Mouse (Mus musculus) heart, postnatal 36 days (tissue): Measurements from ENCODE around the gene Carnmt1. TPM values are rescaled to one million over a fixed set of nuclear protein-coding genes. Genes with fewer than 3 reads are reported as not detected.

Experiments used
- DNase-seq, 2 experiments: peaks; one replicate each; pipeline ENCODE4 v3.0.0; 2021 to 2022
- intact Hi-C: fragments of 180-260 bp; cut with DNase I; formaldehyde crosslinking; loops from one replicate; pipeline ENCODE4 v1.15.1; 2025
- total RNA-seq, 2 experiments: library from RNA; stranded (reverse); gene quantifications; 2 replicates each; pipeline ENCODE4 v1.2.3; 2021

The Carnmt1 gene
- total RNA-seq, 2 experiments from 2014 or later = 32.2 to 35.5 TPM

DNA sequence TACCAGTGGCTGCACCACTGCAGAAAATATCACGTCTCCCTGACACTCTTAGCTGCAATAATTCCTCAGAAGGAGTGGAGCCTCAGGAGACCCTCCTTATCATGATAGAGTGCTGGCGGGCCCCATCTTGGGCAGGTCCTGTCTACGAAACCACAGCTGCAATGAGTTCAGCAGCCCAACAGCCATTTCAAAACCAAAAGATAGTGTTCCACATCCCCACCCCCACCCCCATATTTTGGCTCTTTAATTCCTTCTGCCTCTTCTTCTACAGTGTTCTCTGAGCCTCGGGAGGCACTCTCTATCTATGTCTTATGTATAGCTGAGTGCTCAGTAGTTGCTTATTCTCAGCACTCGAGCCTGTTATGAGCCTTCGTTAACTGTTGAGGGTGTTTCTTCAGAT, 20.1 kb upstream of the Carnmt1 start:
- intact Hi-C loops = no loop called here
- no peak for DNase-seq

- no peak for DNase-seq
- intact Hi-C loops = no loop called here
These were observed 18.0 kb upstream of the Carnmt1 start for GRCm38 (mm10) chr19:18652592-18652991.

DNA sequence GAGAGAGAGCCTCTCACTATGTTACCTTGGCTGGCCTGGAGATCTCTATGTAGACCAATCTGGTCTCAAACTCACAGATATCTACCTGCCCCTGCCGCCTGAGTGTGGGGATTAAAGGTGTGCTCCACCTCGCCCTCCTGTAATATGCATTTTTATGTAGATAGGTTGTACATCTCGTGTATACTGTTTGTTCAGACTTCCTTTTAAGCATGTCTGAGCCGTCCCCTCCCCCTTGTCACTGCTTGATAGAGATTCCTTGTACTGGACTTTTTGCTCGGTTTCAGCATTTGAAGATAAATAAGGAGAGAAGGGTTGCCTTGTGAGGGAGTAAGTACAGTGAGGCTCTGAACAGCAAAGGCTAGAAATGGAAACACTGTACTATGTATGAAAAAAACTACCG, 17.5 kb upstream of the Carnmt1 start:
- no peak for DNase-seq
- intact Hi-C loops = no loop called here

DNA sequence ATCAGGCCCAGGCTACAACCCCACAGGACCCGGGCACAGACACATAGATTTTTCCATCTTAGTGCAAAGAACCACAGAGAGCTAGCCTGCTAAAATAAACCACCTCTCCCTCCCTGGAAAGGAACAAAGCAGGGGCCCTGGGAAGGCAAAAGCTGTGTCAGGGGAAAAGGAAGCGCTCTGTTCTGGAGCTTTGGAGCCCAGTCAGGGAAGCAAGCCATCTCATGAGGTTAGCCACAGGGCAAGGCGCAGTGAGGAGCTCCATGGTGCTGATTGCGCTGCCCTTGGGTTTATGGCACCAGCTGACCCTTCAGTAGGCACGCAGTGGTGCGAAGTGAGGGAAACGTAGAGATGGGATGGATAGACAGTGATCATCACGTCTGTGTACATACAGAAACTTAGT, 16.2 kb upstream of the Carnmt1 start:
- no peak for DNase-seq
- intact Hi-C loops = no loop called here

GRCm38 (mm10) chr19:18654984-18655383, 15.6 kb upstream of the Carnmt1 start:
- intact Hi-C loops = no loop called here
- no peak for DNase-seq

DNA sequence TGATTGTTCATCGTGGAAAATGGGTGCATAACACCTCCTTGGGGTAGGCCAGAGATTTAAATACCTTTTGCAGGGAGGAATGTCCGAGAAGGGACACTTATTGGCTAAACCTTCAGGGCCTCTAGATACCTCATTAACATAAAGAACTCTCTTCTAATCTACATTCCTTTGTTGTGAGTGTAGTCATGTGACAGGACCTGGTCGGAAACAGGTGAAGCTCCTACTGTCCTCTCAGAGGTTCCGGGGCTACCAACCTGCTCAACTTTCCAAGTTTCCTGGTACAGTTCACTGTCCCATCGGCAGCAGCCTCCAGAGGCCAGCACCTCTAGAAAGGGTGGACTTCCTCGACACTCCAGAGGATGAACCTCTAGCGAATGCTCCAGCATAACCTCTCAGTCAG, 14.6 kb upstream of the Carnmt1 start:
- DNase-seq = no peak
- intact Hi-C loops = no loop called here

DNA sequence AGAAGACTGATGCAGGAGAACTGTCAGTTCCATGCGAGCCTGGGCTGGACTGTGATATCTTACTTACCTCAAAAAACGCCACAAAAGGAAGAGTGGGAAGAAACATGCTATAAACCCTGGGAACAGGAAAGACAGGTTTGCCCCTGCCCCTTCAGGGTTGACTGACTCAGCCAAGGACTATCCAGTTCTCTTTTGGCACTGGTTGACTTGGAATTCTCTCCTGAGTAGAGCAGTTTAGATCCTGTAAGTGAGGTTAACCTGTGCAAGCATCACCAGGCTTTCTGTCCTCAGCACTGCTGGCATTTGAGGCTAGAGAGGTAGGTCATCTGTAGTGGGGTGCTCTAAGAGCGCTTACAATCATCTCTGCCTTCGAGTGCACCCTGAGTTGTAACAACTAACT, 12.1 kb upstream of the Carnmt1 start:
- no peak for DNase-seq
- intact Hi-C loops = no loop called here

DNA sequence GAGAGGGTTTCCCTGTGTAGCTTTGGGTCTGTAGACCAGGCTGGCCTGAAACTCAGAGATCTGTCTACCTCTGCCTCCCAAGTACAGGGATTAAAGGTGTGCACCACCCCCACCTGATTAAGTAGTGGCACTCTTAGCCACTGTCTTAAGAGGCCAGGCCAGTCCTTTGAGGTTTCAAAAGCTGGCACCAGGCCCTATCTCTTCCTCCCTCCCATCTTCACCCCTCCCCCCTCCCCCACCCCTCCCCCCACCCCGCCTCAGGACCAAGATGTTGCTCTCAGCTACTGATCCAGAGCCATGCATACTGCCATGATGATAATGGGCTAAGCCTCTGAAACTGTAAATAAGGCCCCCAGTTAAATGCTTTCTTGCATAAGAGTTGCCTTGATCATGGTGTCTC, 11.2 kb upstream of the Carnmt1 start:
- no peak for DNase-seq
- intact Hi-C loops = no loop called here

GRCm38 (mm10) chr19:18660466-18660865, 10.1 kb upstream of the Carnmt1 start:
- intact Hi-C loops = loop anchor here (10.0 kb wide), 1 partner anchor 826 kb away; the partner anchor contains the start of gene Pcsk5
- no peak for DNase-seq

GRCm38 (mm10) chr19:18661683-18662082, 8.9 kb upstream of the Carnmt1 start:
- DNase-seq = no peak
- intact Hi-C loops = loop anchor here (10.0 kb wide), 1 partner anchor 827 kb away; the partner anchor contains the start of gene Pcsk5

DNA sequence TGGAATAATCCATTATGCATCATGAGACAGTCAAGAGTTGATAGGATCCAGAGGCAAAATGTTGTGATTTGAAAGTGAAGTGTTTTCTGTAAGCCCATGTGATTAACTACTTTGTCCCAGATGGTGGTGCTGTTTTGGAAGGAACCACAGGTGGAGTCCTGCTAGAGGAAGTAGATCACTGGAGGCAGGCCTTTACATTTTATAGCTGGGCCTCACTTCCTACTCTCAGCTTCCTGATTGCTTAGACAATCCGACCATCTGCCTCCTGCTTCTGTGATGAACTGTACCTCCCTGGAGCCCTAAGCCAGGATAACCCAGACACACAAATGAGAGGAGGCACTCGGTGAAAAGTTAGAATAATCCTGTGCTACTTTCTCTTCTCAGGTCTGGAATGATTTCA, 6.7 kb upstream of the Carnmt1 start:
- intact Hi-C loops = loop anchor here (10.0 kb wide), 1 partner anchor 829 kb away; the partner anchor contains the start of gene Pcsk5

GRCm38 (mm10) chr19:18666966-18667365, 3.6 kb upstream of the Carnmt1 start:
- intact Hi-C loops = loop anchor here (10.0 kb wide), 1 partner anchor 832 kb away; the partner anchor contains the start of gene Pcsk5

More for the DNA sequence above, 6.7 kb upstream of the Carnmt1 start:
- DNase-seq = no peak

DNA sequence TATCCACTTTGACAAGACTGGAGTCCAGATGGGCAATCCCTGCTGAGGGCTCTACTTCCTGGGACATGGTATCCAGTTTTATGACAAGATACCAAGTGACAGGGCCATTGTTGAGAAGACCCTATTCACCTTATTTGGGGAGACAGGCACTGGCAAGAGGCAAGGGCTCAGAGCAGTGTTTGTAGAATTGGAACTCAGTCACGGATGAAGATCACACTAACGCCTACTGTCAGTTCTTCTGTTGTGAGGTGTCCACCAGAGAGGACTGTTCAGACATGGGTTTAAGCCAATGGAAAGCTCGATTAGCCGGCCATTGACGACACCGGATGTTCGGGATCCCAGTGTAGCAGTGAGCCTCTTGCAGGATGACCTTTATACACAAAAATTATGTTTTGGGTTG, 1.0 kb upstream of the Carnmt1 start:
- DNase-seq = no peak
- intact Hi-C loops = loop anchor here (10.0 kb wide), 1 partner anchor 835 kb away; the partner anchor contains the start of gene Pcsk5

More at GRCm38 (mm10) chr19:18666966-18667365, 3.6 kb upstream of the Carnmt1 start:
- no peak for DNase-seq

GRCm38 (mm10) chr19:18671056-18671741, 635 bp downstream of the Carnmt1 start:
- intact Hi-C loops = no loop called here
- DNase-seq = peak; percentile 45 to 59

- intact Hi-C loops = no loop called here
- DNase-seq = no peak
These were observed 1.9 kb downstream of the Carnmt1 start for GRCm38 (mm10) chr19:18672498-18672897.

GRCm38 (mm10) chr19:18673116-18673515, 2.6 kb downstream of the Carnmt1 start:
- intact Hi-C loops = no loop called here
- no peak for DNase-seq

- intact Hi-C loops = no loop called here
- DNase-seq = no peak
These were observed 11.6 kb downstream of the Carnmt1 start for GRCm38 (mm10) chr19:18682142-18682541.

DNA sequence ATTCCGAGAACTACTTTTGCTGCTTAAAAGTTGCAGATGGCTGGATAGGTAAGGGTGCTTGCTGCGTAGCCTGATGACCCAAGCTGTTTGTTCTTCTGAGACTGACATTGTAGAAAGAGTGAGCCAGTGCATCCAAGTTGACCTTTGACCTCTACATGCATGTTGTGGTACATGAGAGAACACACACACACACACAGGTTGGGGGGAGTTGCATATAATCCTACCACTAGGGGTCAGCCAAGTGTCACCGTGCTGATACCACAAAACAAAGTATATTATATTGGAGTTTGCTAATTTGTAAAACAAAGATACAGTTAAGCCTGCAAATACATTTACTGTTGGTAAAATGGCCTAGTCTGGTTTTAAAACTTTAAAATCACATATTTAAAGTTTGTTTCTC, 17.0 kb downstream of the Carnmt1 start:
- intact Hi-C loops = no loop called here
- peak; percentile 21 to 31 for DNase-seq

DNA sequence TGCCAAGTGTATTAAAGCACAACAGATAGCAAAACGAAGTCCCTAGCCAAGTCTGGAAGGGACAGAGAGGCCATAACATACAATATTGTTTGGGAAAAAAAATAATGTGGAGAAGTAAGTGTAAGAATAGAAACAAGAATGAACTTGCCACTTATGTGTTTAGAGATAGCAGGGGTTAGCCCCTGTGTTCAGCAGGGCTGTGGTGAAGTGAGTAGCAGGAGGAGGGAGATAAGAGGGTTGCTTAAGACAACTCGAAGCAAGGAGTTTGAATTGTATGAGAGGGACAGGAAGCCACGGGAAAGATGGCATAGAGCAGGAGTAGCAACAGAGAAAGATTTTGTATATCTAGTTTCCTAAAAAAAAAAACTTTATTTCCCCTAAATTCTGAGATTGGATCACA, 21.6 kb downstream of the Carnmt1 start:
- no peak for DNase-seq
- intact Hi-C loops = no loop called here

DNA sequence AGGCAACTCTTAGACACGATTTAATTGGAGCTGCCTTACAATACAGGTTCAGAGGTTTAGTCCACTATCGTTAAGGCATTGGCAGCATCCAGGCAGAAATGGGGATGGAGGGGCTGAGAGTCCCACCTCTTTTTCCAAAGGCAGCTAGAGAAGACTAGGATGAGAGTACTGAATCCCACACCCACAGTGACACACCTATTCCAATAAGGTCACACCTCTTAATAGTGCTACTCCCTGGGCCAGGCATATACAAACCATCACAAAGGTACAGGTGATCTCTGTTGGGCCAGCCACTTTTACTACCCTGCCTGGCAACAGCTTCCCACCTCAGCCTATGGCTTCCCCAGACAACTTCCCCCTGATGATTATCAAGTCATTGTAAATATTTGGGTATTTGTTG, 22.2 kb downstream of the Carnmt1 start:
- DNase-seq = no peak
- intact Hi-C loops = no loop called here

DNA sequence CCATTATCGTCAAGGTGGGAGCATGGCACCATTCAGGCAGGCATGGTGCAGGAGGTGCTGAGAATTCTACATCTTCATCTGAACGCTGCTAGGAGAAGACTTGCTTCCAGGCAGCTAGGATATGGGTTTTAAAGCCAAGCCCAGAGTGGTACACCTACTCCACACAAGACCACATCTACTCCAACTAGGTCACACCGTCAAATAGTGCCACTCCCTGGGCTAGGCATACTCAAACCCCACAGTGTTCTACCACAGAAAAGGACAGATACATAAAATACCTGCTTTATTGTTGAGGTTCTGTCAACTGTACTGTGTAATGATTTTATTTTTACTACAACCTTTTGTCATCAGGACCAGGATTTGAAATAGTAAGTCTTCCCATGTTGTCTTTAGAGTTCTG, 24.6 kb downstream of the Carnmt1 start:
- no peak for DNase-seq
- intact Hi-C loops = no loop called here

- intact Hi-C loops = no loop called here
- DNase-seq = no peak
These were observed 25.0 kb downstream of the Carnmt1 start for GRCm38 (mm10) chr19:18695552-18695951.

- DNase-seq = no peak
- intact Hi-C loops = no loop called here
These were observed 37.5 kb downstream of the Carnmt1 start for GRCm38 (mm10) chr19:18708101-18708500.
